ENCODE assay signal across 8 mouse cellular contexts in genomic region chr11:119127147-119127546, GRCm38 (mm10). TPM values are rescaled to one million over a fixed set of nuclear protein-coding genes. Genes with fewer than 3 reads are reported as not detected.
DNase-seq lines count a peak whose midpoint lies in the region; ATAC-seq and TF ChIP-seq lines count a peak whose summit lies in the region.

No protein-coding gene starts in this region.

- peaks cover 58% of the 10 kb centered on the region for H3K4me1 ChIP-seq in hindbrain, embryonic 13.5 days (replicated peaks)
- H3K4me1 ChIP-seq in lung, adult 2 months (ENCODE audit: control insufficient read depth, insufficient read depth, low read length), result peaks cover 18% of the 10 kb centered on the region

- WGBS in hindbrain, embryonic 13.5 days, result 20% methylated on average over 12 of the region's 12 CpGs
- 46% methylated on average over 12 of the region's 12 CpGs for WGBS in lung, adult 2 months

- no peaks in the 10 kb centered on the region for H3K36me3 ChIP-seq in hindbrain, embryonic 13.5 days

- peak overlapping the region; percentile 62 for H3K27ac ChIP-seq in hindbrain, embryonic 13.5 days

- TF ChIP-seq POLR2A in lung, adult 2 months (IDR thresholded peaks at IDR 0.05; ENCODE audit: borderline replicate concordance, extremely low read depth, low read depth, low read length), result no peak

- TF ChIP-seq CTCF in lung, adult 2 months (IDR thresholded peaks at IDR 0.05; ENCODE audit: insufficient read depth, low read length), result no peak

- no peak for ATAC-seq in hindbrain, embryonic 13.5 days (ENCODE audit: low FRiP score)
- ATAC-seq in megakaryocyte progenitor cell, adult 5-6 weeks (replicated peaks; ENCODE audit: poor library complexity), result no peak
- no peak for ATAC-seq in inflammation-experienced regulatory T-cells, adult 6 months

- peak overlapping the region; percentile 43; the same call in 1 of the 2 replicates for H3K9ac ChIP-seq in hindbrain, embryonic 13.5 days

- DNase-seq in 3134 (ENCODE audit: extremely low read depth, insufficient read length, low spot score) (peak; percentile 75), 416B (ENCODE audit: low read depth) (peak; percentile 74)
- peak; percentile 44 for DNase-seq in lung, adult 2 months
- no peak for DNase-seq in embryo, embryonic 11 days
- DNase-seq in cerebellum, postnatal 36 days, result no peak

- no peaks in the 10 kb centered on the region for H3K9me3 ChIP-seq in hindbrain, embryonic 13.5 days

- H3K4me2 ChIP-seq in hindbrain, embryonic 13.5 days, result no peak overlapping the region

- 0 out of 2 replicates have a peak, but pooled peaks cover 30% of the 10 kb centered on the region for H3K27me3 ChIP-seq in hindbrain, embryonic 13.5 days

- H3K4me3 ChIP-seq in hindbrain, embryonic 13.5 days, result no peak overlapping the region
- H3K4me3 ChIP-seq in lung, adult 2 months (replicated peaks; ENCODE audit: extremely low read depth, low read depth, low read length), result no peak overlapping the region

RNA-seq across cellular contexts. Expression of gene Cbx4, which starts 41.1 kb away (rescaled TPM):
- polyA plus RNA-seq in hindbrain, embryonic 13.5 days (2015; fragmentation: Nextera tagmentation; extraction: Ambion mirVana), result 14.1 and 15.8 TPM in 2 replicates
- polyA plus RNA-seq in lung, adult 2 months (2012; rRNA removed), result 16.2 and 16.8 TPM in 2 replicates
- 19.9 and 21.5 TPM in 2 replicates for total RNA-seq in megakaryocyte progenitor cell, adult 5-6 weeks (2015)
- 24.8 and 25.4 TPM in 2 replicates for total RNA-seq in megakaryocyte progenitor cell, adult 5-6 weeks (2017)
- polyA plus RNA-seq in inflammation-experienced regulatory T-cells, adult 6 months (2017; shearing (Covaris generic)), result 1 to 10 TPM; 2.0 to 3.6 (median 2.3) TPM

Comparison
In these comparisons a context has a peak if more than half of its experiments do, and no peak if none do; other contexts are left out.
1. DNase-seq: peak in 3134 (single experiment), 416B (single experiment) and lung, adult 2 months (single experiment); none in embryo, embryonic 11 days (single experiment) and cerebellum, postnatal 36 days (0 of 2).